Mouse (Mus musculus) neutrophil, adult 59 days (primary cell): ENCODE measurements around the gene Telo2. TPM values are rescaled to one million over a fixed set of nuclear protein-coding genes. Genes with fewer than 3 reads are reported as not detected.

Experiments used
- total RNA-seq, 2 experiments: library from RNA; stranded (reverse); gene quantifications; 1 replicate in 1 of 2; 2 replicates in 1 of 2; pipeline ENCODE4 v1.2.4; 2023

Gene Telo2
- 10 to 100 TPM in 1 of 2 experiments, 1 to 10 TPM in 1; 7.8 to 11.1 TPM for total RNA-seq

GRCm38 (mm10) chr17:25115664-25116432 lies at the start of gene Telo2:
Gene Telo2, minus strand, starts transcription at chr17:25115967.

GRCm38 (mm10) chr17:25162161-25162560 lies 46.4 kb upstream of the Telo2 start, which contains the start of gene Ccdc154:
Gene Ccdc154, plus strand, starts transcription at chr17:25162461.

GRCm38 (mm10) chr17:25133275-25133698 lies 17.5 kb upstream of the Telo2 start, which contains the start of gene Clcn7:
Gene Clcn7, plus strand, starts transcription at chr17:25133391.

GRCm38 (mm10) chr17:25120406-25120805 lies 4.6 kb upstream of the Telo2 start, which contains the start of gene Ptx4:
Gene Ptx4, plus strand, starts transcription at chr17:25120760.

GRCm38 (mm10) chr17:25083444-25083931 lies 32.3 kb downstream of the Telo2 start, which contains the start of gene Tmem204:
Gene Tmem204, minus strand, starts transcription at chr17:25083591.

Other genes with a start within 250 kb of the Telo2 start
- gene Igfals, start 250.0 kb downstream of the Telo2 start, total RNA-seq: under 1 TPM; 0.18 to 0.75 TPM
- 10 to 100 TPM; 39.3 to 50.6 TPM for gene Nubp2, start 229.6 kb downstream of the Telo2 start, total RNA-seq
- gene Spsb3, start 229.3 kb downstream of the Telo2 start, total RNA-seq: 10 to 100 TPM; 24.0 to 27.7 TPM
- gene Eme2, start 220.9 kb downstream of the Telo2 start, total RNA-seq: 10 to 100 TPM; 12.1 to 16.3 TPM
- 10 to 100 TPM; 19.0 to 21.1 TPM for gene Mrps34, start 220.9 kb downstream of the Telo2 start, total RNA-seq
- 10 to 100 TPM; 19.8 to 20.9 TPM for gene Nme3, start 219.5 kb downstream of the Telo2 start, total RNA-seq
- 10 to 100 TPM; 64.6 to 76.0 TPM for gene Mapk8ip3, start 179.0 kb downstream of the Telo2 start, total RNA-seq
- 10 to 100 TPM; 37.2 to 45.7 TPM for gene Jpt2, start 155.3 kb downstream of the Telo2 start, total RNA-seq
- 10 to 100 TPM; 29.9 to 30.6 TPM for gene Cramp1l, start 100.2 kb downstream of the Telo2 start, total RNA-seq
- 10 to 100 TPM; 15.6 to 16.4 TPM for gene Ift140, start 99.9 kb downstream of the Telo2 start, total RNA-seq
- not detected for gene Tmem204, start 32.4 kb downstream of the Telo2 start, total RNA-seq
- gene Ptx4, start 4.8 kb upstream of the Telo2 start, total RNA-seq: not detected
- 10 to 100 TPM; 28.9 to 29.5 TPM for gene Clcn7, start 17.4 kb upstream of the Telo2 start, total RNA-seq
- gene Ccdc154, start 46.5 kb upstream of the Telo2 start, total RNA-seq: under 1 TPM in 1 of 2 experiments, not detected in 1; 0.18 TPM
- not detected for gene Gm38655, start 59.5 kb upstream of the Telo2 start, total RNA-seq
- gene BC003965, start 68.6 kb upstream of the Telo2 start, total RNA-seq: 1 to 10 TPM; 5.0 to 6.3 TPM
- 10 to 100 TPM; 27.2 to 27.7 TPM for gene Unkl, start 72.4 kb upstream of the Telo2 start, total RNA-seq
- gene Gnptg, start 124.2 kb upstream of the Telo2 start, total RNA-seq: 10 to 100 TPM; 14.9 to 15.5 TPM
- 1 to 10 TPM; 5.6 to 7.5 TPM for gene Tsr3, start 124.2 kb upstream of the Telo2 start, total RNA-seq
- 1 to 10 TPM; 3.4 to 6.4 TPM for gene Baiap3, start 140.4 kb upstream of the Telo2 start, total RNA-seq
- 100 to 1,000 TPM; 213 to 248 TPM for gene Ube2i, start 158.7 kb upstream of the Telo2 start, total RNA-seq
- gene Prss34, start 182.4 kb upstream of the Telo2 start, total RNA-seq: 100 to 1,000 TPM; 120 to 214 TPM
- under 1 TPM in 1 of 2 experiments, not detected in 1; 0.42 TPM for gene Prss28, start 192.7 kb upstream of the Telo2 start, total RNA-seq
- gene Prss29, start 202.7 kb upstream of the Telo2 start, total RNA-seq: not detected
- not detected for gene Tpsab1, start 229.6 kb upstream of the Telo2 start, total RNA-seq